Mouse (Mus musculus) T-helper 2 cell (primary cell): Measurements from ENCODE around the gene Tshz2.

ENCODE experiments used
- in situ Hi-C: fragments of 300-600 bp; cut with MboI, MseI; formaldehyde crosslinking; loops from one replicate; pipeline ENCODE4 v1.15.1; 2025; ENCODE audit warnings: high pct_unique_total_duplicates

The Tshz2 gene

DNA sequence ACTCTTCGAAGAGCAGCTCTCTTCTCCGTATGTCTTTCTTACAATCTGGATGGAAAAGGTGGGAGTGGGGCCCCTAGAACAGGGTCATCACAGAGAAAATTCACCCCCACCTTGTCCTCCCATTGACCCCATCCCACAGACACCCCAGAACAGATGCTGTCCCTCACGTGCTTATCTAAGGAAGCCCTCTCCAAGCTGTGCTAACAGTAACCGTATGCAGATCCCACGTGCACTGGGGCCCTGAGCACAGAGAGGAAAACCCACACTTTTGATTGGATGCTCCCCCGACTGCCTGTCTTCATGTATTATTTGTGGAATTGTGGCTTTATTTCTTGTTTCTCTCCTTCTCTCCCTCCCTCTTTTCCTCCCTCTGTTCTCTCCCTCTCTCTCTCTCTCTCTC, 229.9 kb downstream of the Tshz2 start:
- in situ Hi-C loops = no loop called here

DNA sequence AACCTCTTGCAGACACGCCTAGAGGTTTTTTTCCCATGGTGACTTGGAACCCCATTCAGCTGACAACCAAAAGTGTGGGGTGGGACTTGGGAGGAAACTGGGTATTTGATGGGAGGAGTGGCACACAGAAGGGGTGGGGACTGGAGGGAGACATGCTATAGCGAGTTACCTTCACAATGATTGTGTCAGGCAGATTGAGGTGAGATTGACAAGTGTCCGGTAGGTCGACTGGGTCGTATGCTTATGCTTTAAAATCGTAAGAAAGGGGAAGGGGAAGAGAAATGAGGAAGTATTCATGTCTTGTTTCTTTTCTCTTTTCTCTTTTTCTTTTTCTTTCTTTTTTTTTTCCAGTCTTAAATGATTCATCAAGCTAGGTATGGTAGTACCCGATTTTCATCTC, 236.7 kb downstream of the Tshz2 start:
- in situ Hi-C loops = no loop called here

DNA sequence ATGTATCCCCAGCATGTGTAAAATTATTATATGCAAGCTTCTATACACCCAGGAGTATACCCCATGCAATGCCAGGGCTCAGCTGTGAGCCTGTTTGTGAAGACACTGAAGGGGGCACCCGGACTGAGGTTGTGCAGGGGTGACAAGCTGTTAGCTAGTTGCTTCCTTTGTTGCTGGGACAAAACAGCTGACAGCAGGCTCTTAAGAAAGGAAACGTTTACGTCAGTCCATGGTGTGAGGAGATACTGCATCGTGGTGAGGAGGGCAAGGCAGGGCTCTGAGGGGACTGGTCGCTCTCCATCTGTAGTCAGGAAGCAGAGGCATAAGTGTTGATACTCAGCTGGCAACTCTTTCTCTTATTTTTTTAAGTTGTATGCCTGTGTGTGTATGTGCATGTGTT, 237.7 kb downstream of the Tshz2 start:
- in situ Hi-C loops = no loop called here

DNA sequence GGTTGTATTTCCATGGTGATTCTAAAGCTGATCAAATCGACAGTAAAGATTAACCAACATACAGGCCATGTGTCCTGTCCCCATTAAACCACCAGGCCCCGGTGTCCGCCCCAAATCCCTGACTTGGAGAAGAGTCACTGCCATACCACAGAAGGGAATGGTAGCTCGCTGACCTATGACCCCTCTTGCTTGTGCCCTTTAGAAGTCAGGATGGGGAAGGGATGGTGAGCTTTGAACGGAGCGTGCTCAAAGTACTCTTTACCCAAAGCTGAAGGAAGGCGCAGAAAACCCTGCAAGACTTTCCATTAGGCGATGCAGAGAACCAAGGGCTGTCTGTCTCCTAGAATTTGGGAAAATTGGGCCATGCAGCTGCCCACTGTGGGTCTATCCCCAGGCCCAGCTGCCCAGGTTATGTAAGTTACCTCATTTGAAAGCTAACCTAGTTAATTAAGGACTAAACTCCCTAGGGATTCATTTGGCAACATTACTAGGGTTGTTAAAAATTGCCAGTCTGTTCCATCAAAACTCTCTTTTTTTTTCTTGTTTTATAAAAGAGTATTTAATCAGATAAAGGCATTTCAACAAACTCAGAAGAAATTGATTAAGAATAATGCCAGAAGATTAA, 238.7 kb downstream of the Tshz2 start:
- in situ Hi-C loops = no loop called here

DNA sequence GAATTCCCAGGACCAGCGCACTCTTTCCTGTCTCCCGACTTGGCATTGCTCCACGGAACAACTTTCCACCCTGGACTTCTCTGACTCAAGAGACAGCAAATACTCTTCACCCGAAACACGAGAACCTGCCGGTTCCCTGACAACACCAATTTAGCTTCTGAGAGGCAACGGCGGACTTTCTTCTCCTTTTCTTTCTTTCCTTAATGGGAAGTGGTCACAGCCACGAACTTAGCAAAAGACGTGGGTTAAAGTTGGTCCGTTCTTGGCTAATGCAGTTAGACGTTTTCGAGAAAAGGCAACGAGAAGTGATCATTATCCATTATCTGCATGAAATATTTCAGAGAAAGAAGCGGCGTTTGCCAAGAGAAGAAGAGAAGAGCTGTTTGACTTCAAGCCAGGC, 240.6 kb downstream of the Tshz2 start:
- in situ Hi-C loops = no loop called here

DNA sequence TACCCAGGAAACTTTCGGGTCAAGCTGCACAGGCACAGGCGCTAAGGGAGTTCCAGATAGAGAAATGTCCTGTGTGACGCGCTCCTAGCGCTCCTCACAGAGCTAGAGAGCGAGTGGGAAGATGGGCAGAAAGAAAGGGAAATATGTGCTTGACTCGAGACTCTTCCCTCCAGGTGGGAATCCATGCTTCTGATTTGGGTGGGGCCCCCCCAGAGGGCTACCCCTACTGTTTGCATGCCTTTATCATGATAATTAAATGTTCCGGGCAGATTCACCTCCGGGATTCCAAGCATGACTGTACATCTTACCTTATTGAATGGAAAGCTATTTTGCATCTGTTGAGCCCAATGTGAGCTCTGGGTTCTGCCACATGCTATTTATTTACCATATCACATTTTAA, 255.1 kb downstream of the Tshz2 start:
- in situ Hi-C loops = no loop called here

DNA sequence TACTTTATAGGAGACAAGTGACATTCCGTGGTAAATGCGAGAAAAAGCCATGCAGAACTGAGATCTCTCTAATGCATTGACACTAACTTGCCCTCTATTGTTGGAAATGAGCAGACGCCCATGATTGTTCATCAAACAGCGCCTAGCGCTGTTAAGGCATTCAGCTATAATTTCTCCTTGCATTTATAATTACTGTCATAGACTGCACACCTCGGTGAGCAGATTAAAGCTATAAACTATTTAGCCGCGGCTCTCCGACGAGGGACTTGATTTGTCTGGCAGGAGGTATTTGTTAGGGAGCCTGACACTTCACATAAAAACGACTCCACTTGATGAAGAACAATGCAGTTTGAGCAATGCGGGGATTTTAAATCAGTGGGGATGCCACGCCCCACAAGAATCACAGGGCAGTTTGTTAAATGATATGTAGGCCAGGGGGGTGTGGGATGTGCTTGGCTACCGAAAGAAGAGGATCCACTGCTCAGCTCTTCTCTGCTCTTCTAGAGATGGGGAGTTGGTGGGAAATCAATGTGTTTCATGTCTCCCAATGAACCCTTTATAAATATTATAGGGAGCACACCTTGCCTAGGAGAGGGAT, 259.7 kb downstream of the Tshz2 start:
- in situ Hi-C loops = no loop called here

DNA sequence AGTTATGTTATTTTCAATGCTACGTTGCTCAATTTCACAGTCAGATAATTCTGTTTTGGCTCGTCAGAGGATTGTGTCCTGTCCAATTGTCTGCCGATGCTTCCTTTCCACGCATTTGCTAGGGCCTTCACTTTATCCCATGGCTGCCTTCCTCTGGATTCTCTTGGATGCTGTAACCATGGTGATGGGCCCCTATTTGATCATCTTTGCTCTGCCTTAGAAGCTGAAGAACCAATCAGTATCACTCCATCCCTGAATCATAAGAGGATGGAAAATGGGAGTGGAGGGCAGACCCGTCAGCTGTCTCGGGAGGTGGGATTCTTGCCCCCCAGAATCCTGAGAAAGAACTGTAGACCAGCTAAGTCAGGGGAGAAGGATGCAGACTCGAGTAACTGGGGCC, 270.1 kb downstream of the Tshz2 start:
- in situ Hi-C loops = no loop called here

DNA sequence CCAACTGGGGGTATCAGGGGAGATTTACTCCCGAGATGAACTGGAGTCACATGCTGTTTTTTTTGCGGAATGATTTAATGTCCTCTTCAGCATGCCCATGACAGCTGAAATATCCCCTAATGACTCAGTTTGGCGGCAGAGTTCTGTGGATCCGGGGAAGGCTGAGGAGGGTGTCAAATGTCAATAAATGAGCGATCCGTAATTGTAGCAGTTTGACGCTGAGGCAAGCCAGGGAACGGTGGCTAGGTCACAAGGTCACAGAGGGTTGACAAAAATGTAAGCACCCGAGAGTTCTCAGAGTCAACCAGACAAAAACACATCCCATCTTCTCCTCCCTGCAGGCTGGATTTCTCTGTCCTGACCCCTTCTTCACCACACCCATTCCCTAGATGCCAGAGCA, 273.6 kb downstream of the Tshz2 start:
- in situ Hi-C loops = no loop called here

DNA sequence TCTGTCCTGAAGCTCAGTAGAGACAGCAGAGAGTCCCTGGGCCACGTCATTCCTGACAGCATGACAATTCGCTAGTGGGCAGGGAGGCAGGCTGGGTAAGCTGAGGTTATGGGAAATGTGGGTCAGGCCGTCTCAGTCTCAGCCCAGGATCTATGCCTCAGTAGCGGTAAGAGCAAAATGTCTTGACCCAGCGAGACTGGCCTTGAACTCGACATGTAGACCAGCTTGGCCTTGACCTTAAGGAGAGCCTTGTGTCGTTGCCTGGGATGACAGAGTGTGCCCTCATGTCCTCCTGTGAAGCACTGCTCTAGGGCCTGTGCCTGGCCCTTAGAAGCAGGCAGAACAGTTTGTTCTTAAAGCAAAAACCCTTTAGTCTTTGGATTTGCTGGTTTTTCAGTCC, 275.2 kb downstream of the Tshz2 start:
- in situ Hi-C loops = no loop called here

DNA sequence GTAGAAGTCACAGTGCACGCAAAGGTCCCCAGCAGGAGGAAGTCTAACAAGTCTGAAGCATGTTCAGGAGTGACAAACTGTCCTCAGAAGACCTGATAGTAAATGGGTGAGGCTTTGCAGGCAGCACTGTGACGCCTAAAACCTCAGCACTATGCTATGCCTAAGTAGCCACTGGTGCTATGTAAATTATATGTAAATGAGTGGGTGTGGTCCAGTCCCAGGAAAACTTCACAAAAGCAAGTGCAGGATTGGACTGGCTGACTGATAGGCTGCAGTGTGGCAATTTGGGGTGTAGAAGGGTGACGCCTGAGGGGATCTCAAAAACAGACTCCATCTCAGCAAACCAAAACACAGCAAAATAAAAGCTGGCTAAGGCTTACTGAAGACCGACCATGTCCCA, 277.8 kb downstream of the Tshz2 start:
- in situ Hi-C loops = no loop called here

DNA sequence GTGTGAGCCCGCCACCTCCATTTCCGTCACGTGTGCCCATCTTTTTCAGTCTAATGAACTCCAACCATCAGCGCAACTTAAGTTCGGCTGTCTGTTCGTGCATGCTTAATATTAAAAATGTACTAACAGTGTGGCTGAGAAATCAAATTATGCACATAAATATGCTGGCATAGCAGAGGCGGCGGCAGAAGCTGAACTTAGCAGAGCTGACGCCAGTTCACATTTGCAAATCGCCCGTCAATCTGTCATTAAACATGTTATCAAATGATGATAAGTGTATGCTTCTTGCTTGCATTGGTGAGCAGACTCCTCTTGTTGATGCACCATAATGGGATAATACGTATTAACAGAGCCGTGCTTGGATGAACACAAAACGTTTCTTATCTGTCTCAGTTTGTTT, 280.0 kb downstream of the Tshz2 start:
- in situ Hi-C loops = no loop called here

DNA sequence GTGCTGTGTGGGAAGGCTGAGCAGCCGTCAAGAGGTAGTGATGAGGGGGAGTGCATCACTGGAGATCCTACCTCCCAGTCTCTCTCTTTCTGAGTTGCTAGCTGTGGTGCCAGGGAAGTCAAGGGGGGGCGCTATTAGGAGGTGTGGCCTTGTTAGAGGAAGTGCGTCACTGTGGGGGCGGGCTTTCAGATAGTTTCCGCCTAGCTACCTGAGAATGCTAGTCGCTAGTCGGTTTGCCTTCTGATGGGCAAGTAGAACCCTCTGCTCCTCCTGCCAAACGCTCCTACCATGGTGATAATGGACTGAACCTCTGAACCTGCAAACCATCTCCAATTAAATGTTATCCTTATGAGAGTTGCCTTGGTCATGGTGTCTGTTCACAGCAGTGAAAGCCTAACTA, 282.1 kb downstream of the Tshz2 start:
- in situ Hi-C loops = no loop called here

DNA sequence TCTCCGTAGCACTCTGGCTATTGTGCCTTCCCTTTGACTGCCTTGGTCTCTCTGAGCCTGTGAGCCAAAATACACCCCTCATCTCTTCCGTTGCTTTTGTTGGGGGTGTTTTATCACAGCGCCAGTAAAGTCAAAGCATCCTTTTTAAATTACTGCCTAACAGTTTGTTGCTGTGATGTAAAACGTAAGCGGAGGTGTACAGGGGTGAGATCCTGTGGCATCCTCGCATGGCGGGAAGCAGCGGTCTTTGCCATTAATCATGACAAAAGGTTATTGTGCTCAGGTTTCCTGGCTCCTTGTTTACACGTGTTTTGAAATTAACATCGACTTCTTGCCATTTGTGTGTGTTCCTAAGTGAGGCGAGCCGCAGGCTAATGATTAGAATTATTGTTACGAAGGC, 282.5 kb downstream of the Tshz2 start:
- in situ Hi-C loops = no loop called here

DNA sequence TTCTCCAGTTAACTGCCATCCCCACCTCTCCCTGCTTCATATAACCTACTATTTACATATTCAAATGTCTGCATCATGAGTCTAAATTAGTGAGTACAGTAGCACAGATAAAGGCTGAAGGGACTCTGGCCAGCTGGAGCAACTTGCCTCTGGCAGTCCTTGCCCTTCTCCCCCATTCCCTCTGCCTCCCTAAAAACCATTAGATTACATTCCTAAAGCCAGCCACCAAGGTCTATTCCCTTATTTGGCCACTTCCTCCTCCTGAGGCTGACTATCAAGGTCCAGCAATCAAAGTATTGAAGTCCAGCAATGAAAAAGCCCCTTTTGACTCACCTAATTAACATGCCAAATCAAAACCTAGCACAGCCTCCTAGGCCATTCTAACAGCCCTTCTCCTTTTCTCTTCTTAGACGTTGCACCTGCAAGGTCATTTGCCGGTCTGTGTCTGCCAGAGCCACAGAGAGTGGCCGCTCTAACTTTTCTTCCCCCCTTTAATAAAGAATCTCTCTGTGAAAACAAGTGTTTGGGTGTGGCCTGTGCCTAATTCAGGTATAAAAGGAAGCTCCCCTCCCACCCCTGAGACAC, 286.4 kb downstream of the Tshz2 start:
- in situ Hi-C loops = no loop called here

DNA sequence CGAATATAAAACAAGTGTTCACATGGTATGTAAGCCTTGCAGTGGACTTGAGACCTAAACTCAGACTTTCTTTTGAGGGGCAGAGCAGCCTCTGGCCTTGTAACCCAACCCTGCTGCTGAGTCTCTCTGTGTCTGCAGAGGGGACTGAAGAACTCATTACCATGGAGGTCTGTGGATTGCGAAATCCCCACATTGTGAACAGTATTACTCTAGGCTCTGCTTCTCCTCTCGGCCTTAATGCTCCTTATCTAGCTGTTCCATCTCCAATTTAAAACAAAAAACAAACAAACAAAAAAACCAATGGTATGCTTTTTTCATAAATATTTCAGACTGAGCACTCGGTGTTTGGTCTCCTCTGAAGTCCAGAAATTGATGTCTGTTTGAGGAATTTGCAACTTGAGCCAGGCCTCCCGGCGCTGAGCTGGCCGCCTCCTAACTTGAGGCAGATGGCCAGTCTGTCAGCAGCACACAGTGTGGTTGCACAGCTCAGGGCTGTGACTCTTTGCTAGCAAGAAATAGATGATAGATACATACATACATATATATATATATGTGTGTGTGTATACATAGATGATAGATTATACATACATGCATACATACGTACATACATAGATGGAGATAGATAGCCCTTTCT, 291.5 kb downstream of the Tshz2 start:
- in situ Hi-C loops = no loop called here

DNA sequence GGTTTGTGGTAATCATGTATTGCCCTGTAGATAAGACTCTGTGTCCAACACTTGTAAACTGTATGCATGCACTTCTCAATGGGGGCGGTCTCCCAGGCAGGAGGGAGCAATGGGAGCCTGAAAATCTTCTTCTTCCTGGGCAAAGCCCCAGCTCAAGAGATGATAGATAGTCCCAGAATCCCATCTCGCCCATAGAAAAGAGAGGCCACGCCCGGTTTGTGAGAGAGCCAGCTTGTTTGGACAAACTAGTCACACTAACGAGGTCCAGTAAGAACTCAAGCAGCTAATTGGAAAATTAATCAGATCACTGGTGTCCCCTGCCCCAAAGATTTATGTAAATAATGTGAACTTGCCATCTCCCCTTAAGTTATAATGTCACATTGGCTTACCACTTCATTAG, 292.7 kb downstream of the Tshz2 start:
- in situ Hi-C loops = no loop called here

DNA sequence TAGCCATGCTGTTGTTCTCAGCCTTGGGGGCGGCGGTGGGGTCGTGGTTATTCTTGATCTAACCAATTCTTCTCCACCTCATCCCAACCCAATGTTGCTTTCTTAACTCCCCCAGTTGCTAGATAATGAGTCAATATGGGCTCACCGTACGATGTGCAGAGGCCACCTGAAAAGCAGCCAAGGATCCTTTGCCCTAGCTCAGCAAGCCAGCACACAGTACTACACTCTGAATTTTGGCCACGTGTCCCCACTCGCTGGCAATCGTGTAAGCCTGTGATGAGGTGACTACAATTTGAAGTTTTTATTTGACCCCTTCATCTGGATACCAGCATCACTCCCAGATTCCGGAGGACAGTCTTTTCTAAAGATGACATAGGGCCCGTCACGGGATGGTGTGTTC, 293.2 kb downstream of the Tshz2 start:
- in situ Hi-C loops = no loop called here

DNA sequence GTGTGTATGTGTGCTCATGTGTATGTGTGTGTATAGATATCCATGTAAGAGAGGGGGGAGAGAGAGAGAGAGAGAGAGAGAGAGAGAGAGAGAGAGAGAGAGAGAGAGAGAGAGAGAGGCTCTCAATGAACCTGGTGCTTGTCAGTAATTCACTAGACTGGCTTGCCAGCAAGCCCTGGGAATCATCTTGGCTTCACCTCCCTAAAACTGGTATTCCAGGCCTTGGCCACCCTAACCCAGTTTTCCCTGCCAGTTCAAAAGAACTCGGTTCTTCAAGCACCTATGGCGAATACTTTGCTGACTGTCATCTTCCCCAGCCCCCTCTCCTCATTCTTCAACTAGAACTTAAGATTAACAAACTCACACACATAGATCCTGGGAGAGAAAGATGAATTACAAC, 294.6 kb downstream of the Tshz2 start:
- in situ Hi-C loops = no loop called here

DNA sequence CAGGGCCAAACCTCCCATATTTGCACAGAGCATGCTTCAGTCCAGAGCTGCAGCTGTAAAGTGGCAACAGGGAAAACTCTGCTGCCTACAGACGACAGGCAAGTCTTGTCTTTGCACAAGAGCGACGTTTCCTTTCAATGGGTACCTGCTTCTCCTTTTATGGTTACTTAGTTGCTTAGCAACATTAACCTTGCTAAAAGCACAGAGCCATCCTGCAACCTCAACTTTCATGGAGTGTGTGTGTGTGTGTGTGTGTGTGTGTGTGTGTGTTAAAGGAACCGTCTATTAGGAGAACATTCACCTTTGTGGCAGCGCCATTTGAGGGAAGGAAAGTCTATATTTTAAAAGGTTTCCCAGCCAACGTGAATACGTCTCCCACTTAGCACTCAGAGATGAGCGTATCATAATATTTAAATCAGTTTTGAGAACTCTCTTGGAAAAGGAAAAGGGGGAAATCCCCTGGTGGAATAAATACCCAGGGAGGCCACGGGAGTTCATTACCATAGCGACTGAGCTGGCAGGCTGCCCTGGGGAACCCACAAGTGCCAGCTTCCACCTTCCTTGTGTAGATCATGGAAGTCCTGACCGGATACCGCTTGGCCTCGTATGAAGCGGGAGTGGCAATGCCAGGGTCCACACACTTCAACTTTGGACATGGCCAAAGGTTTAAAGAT, 295.8 kb downstream of the Tshz2 start:
- in situ Hi-C loops = no loop called here

DNA sequence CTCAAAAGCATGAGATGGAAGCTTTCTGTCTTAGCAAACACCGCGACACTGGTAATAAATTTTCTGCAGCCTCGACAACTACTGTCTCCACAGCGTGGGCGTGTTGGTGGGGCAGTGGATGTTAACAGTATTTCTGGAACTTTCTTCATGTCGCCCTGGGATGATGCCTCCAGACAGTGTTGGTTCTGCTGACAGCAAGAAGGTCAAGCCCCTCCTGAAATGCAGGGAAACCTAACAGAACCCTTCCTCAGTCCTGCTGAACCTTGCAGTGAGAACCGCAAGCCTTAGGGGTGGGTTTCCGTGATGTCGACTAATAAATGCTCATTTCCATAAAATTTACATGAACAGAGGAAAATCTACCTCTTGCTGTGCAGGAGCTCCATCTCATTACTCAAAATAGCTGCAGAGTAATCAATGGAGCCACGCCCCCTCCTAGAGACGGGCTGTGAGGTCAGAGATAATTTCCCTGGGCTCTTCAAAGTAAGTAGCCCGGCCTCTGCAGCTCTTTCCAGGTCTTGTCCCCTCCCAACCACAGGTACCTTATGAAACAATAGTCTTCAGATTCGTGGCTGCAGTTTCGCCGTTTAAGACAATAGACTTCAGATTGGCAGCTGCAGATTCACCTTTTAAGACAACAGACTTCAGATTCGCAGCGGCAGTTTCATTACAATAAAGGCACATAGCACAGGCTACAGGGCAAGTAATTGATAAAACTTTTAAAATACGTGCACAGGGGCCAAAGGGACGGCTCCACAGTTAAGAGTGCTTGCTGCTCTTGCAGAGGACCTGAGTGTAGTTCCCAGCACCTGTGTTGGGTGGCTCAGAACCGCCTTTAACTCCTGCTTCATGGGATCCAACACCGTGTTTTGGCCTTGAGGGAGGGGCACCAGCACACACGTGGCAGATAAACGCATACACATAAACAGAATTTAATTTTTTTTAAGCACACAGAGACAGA, 297.0 kb downstream of the Tshz2 start:
- in situ Hi-C loops = no loop called here

DNA sequence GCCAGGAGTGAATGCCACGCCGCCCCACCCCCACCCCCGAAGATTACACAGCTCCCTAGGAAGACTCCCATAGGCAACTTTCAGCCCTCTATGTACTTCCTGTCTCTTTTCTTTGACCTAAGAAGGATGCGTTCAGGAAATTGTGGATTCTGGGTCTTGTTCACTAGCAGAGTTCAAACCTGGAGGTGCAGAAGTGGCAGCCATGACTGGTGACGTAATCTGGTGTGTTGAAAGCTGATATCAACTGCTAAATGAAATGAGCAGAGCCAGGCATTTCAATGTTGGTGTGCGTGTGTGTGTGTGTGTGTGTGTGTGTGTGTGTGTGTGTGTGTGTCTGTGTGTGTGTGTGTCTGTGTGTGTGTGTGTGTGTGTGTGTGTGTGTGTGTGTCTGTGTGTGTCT, 302.8 kb downstream of the Tshz2 start:
- in situ Hi-C loops = no loop called here
